Comparison of ENCODE assay signal across 18 mouse cellular contexts in the genomic region with DNA sequence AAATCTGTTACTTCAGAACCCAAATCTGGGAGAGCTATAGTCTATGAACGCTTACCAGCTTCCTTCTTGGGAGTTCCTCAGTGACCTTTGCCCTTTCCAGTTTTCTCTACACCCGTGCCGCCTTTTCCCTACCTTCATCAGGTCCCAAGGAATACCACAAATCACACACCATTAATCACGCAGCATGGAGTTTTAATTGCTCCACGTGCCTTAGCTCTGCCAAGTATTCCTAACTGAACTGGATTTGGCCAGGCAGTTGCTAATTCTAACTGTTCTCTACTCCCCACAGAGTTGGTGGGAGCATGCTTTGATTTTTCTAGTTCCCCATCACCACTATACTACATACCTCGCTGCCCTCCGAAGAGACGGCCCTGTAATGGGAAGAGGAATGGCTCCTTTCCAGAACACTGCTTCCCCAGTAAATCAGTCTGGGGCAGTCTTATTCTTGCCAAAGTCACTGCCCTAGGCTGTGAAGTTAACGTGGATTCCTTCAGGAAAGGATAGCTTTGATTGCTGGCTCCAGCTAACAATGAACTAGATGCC.
DNase-seq lines count a peak whose midpoint lies in the region; ATAC-seq and TF ChIP-seq lines count a peak whose summit lies in the region.
"Had no signal": no experiment of that assay in that cellular context is flagged by ENCODE, and none has a peak within 500 bp of the region (broad histone marks: within the 10 kb centered on the region; RNA-seq: fewer than 3 reads in every experiment).

No protein-coding gene starts in this region.

- H3K9ac ChIP-seq in hindbrain, embryonic 16.5 days (ENCODE audit: low read depth, low read length): no peak overlapping the region
- no peak overlapping the region for H3K9ac ChIP-seq in hindbrain, embryonic 12.5 days
- no peak overlapping the region for H3K9ac ChIP-seq in lung, embryonic 14.5 days
- H3K9ac ChIP-seq in kidney, embryonic 16.5 days (replicated peaks; ENCODE audit: low read length): no peak overlapping the region
- no peak overlapping the region for H3K9ac ChIP-seq in neural tube, embryonic 14.5 days (replicated peaks; ENCODE audit: low read depth, low read length)
- H3K9ac ChIP-seq: embryonic facial prominence, embryonic 15.5 days; heart, embryonic 13.5 days; intestine, embryonic 15.5 days; liver, postnatal 0 days; midbrain, embryonic 15.5 days had no signal

- H3K27ac ChIP-seq in hindbrain, embryonic 16.5 days (ENCODE audit: low read depth, low read length): no peak overlapping the region
- H3K27ac ChIP-seq in hindbrain, embryonic 12.5 days: no peak overlapping the region
- no peak overlapping the region for H3K27ac ChIP-seq in lung, embryonic 14.5 days (ENCODE audit: low read depth)
- no peak overlapping the region for H3K27ac ChIP-seq in kidney, embryonic 16.5 days (ENCODE audit: low read length)
- no peak overlapping the region for H3K27ac ChIP-seq in neural tube, embryonic 14.5 days (ENCODE audit: low read depth, low read length)
- H3K27ac ChIP-seq: embryonic facial prominence, embryonic 15.5 days; gastrocnemius, adult 2 months; heart, embryonic 13.5 days; intestine, embryonic 15.5 days; midbrain, embryonic 15.5 days had no signal

- 50% methylated on average over 9 of the region's 9 CpGs for WGBS in hindbrain, embryonic 16.5 days
- WGBS in hindbrain, embryonic 12.5 days: 74% methylated on average over 9 of the region's 9 CpGs
- 54% methylated on average over 9 of the region's 9 CpGs for WGBS in lung, embryonic 14.5 days
- WGBS in kidney, embryonic 16.5 days: 9% methylated on average over 9 of the region's 9 CpGs
- 45% methylated on average over 9 of the region's 9 CpGs for WGBS in neural tube, embryonic 14.5 days

- H3K4me2 ChIP-seq in hindbrain, embryonic 16.5 days (ENCODE audit: low read length): no peak overlapping the region
- no peak overlapping the region for H3K4me2 ChIP-seq in hindbrain, embryonic 12.5 days (replicated peaks)
- H3K4me2 ChIP-seq in lung, embryonic 14.5 days: no peak overlapping the region
- H3K4me2 ChIP-seq in kidney, embryonic 16.5 days (replicated peaks; ENCODE audit: low read depth, low read length): no peak overlapping the region
- H3K4me2 ChIP-seq in neural tube, embryonic 14.5 days (ENCODE audit: low read depth, low read length): no peak overlapping the region
- H3K4me2 ChIP-seq: embryonic facial prominence, embryonic 15.5 days; heart, embryonic 13.5 days; intestine, embryonic 15.5 days; midbrain, embryonic 15.5 days had no signal

- no peaks in the 10 kb centered on the region for H3K9me3 ChIP-seq in hindbrain, embryonic 16.5 days (ENCODE audit: control insufficient read depth, low read length)
- H3K9me3 ChIP-seq in hindbrain, embryonic 12.5 days (replicated peaks): no peaks in the 10 kb centered on the region
- no peaks in the 10 kb centered on the region for H3K9me3 ChIP-seq in lung, embryonic 14.5 days (ENCODE audit: low read depth, low read length)
- H3K9me3 ChIP-seq in kidney, embryonic 16.5 days (ENCODE audit: low read length): no peaks in the 10 kb centered on the region
- H3K9me3 ChIP-seq in neural tube, embryonic 14.5 days (ENCODE audit: control insufficient read depth, low read length): no peaks in the 10 kb centered on the region
- H3K9me3 ChIP-seq: embryonic facial prominence, embryonic 15.5 days; heart, embryonic 13.5 days; intestine, embryonic 15.5 days; megakaryocyte, embryonic 14.5 days; midbrain, embryonic 15.5 days had no signal

- H3K36me3 ChIP-seq in hindbrain, embryonic 16.5 days (ENCODE audit: control insufficient read depth, insufficient read depth, low read length): no peaks in the 10 kb centered on the region
- H3K36me3 ChIP-seq in hindbrain, embryonic 12.5 days: no peaks in the 10 kb centered on the region
- H3K36me3 ChIP-seq in lung, embryonic 14.5 days (ENCODE audit: insufficient read depth): no peaks in the 10 kb centered on the region
- no peaks in the 10 kb centered on the region for H3K36me3 ChIP-seq in kidney, embryonic 16.5 days (ENCODE audit: insufficient read depth, low read length)
- H3K36me3 ChIP-seq in neural tube, embryonic 14.5 days (ENCODE audit: control insufficient read depth, insufficient read depth, low read length): no peaks in the 10 kb centered on the region
- H3K36me3 ChIP-seq: embryonic facial prominence, embryonic 15.5 days; heart, embryonic 13.5 days; intestine, embryonic 15.5 days; midbrain, embryonic 15.5 days had no signal

- no peaks in the 10 kb centered on the region for H3K27me3 ChIP-seq in hindbrain, embryonic 16.5 days (replicated peaks; ENCODE audit: control insufficient read depth, insufficient read depth, low read length)
- no peaks in the 10 kb centered on the region for H3K27me3 ChIP-seq in hindbrain, embryonic 12.5 days
- no peaks in the 10 kb centered on the region for H3K27me3 ChIP-seq in lung, embryonic 14.5 days (ENCODE audit: insufficient read depth, low read length)
- no peaks in the 10 kb centered on the region for H3K27me3 ChIP-seq in kidney, embryonic 16.5 days (ENCODE audit: insufficient read depth, low read length)
- H3K27me3 ChIP-seq in neural tube, embryonic 14.5 days (ENCODE audit: control insufficient read depth, insufficient read depth, low read length): no peaks in the 10 kb centered on the region
- H3K27me3 ChIP-seq: embryonic facial prominence, embryonic 15.5 days; heart, embryonic 13.5 days; intestine, embryonic 15.5 days; megakaryocyte, embryonic 14.5 days; midbrain, embryonic 15.5 days had no signal

- no peak for TF ChIP-seq CTCF in lung, embryonic 14.5 days (IDR thresholded peaks at IDR 0.05; ENCODE audit: low read depth)

- DNase-seq in lung, embryonic 14.5 days: peak; percentile 19
- DNase-seq in lung, postnatal 14 days: no peak
- no peak for DNase-seq in ovary, postnatal 36 days (ENCODE audit: low spot score)
- DNase-seq in layer of hippocampus, adult 18-20 months (ENCODE audit: low spot score in 2 of 2): no peak
- DNase-seq: cerebellum, adult 18-20 months; cerebellum, postnatal 36 days; gastrocnemius, adult 2 months; liver, postnatal 0 days; right cerebral cortex, adult 18-20 months had no signal

- no peak overlapping the region for H3K4me3 ChIP-seq in hindbrain, embryonic 16.5 days (ENCODE audit: low read length)
- no peak overlapping the region for H3K4me3 ChIP-seq in hindbrain, embryonic 12.5 days
- no peak overlapping the region for H3K4me3 ChIP-seq in lung, embryonic 14.5 days (ENCODE audit: low read depth, low read length)
- no peak overlapping the region for H3K4me3 ChIP-seq in kidney, embryonic 16.5 days (ENCODE audit: low read length)
- H3K4me3 ChIP-seq in neural tube, embryonic 14.5 days (ENCODE audit: low read depth, low read length): no peak overlapping the region
- H3K4me3 ChIP-seq: embryonic facial prominence, embryonic 15.5 days; gastrocnemius, adult 2 months; heart, embryonic 13.5 days; intestine, embryonic 15.5 days; megakaryocyte, embryonic 14.5 days; midbrain, embryonic 15.5 days had no signal

- 0 out of 2 replicates have a peak, but pooled peaks have one; percentile 54 for ATAC-seq in hindbrain, embryonic 16.5 days
- ATAC-seq in hindbrain, embryonic 12.5 days (ENCODE audit: low FRiP score): no peak
- no peak for ATAC-seq in lung, embryonic 14.5 days (ENCODE audit: insufficient read depth)
- peak; percentile 51; the same call in 1 of the 2 replicates for ATAC-seq in kidney, embryonic 16.5 days (ENCODE audit: low FRiP score, low TSS enrichment)
- ATAC-seq in neural tube, embryonic 14.5 days (ENCODE audit: low read depth): peak; percentile 49
- ATAC-seq: intestine, embryonic 15.5 days; liver, postnatal 0 days; midbrain, embryonic 15.5 days had no signal

- 0 out of 2 replicates have a peak, but pooled peaks cover 2% of the 10 kb centered on the region for H3K4me1 ChIP-seq in hindbrain, embryonic 16.5 days (ENCODE audit: control insufficient read depth, insufficient read depth, low read depth, low read length)
- no peaks in the 10 kb centered on the region for H3K4me1 ChIP-seq in hindbrain, embryonic 12.5 days
- H3K4me1 ChIP-seq in lung, embryonic 14.5 days (ENCODE audit: insufficient read depth): no peaks in the 10 kb centered on the region
- H3K4me1 ChIP-seq in kidney, embryonic 16.5 days (ENCODE audit: insufficient read depth, low read length): peaks cover 11% of the 10 kb centered on the region; the same call in 1 of the 2 replicates
- H3K4me1 ChIP-seq in neural tube, embryonic 14.5 days (ENCODE audit: control insufficient read depth, insufficient read depth, low read length): no peaks in the 10 kb centered on the region
- H3K4me1 ChIP-seq: heart, embryonic 13.5 days; intestine, embryonic 15.5 days; megakaryocyte, embryonic 14.5 days; midbrain, embryonic 15.5 days had no signal

Comparison
In these comparisons a context has a peak if more than half of its experiments do, and no peak if none do; other contexts are left out.
1. ATAC-seq: peak in hindbrain, embryonic 16.5 days (single experiment), kidney, embryonic 16.5 days (single experiment) and neural tube, embryonic 14.5 days (single experiment); none in hindbrain, embryonic 12.5 days (single experiment) and lung, embryonic 14.5 days (single experiment).